Mouse (Mus musculus): ENCODE data around the gene Adra1b. TPM values are rescaled to one million over a fixed set of nuclear protein-coding genes. Genes with fewer than 3 reads are reported as not detected.

Adra1b gene
- polyA plus RNA-seq, 1 experiment from 2014 or later, result 0.40 TPM

- Histone ChIP-seq H3K27ac (ENCODE audit: low read depth, low read length) (no peak overlapping the region), H3K9ac (ENCODE audit: low read length) (no peak overlapping the region), H3K4me2 (ENCODE audit: low read depth, low read length, severe bottlenecking) (no peak overlapping the region), H3K4me1 (replicated peaks; ENCODE audit: control insufficient read depth, insufficient read depth, low read length) (peaks cover 2% of the 10 kb centered on the region; the same call in 1 of the 2 replicates), H3K27me3 (ENCODE audit: control insufficient read depth, insufficient read depth, low read length) (peaks cover 14% of the 10 kb centered on the region), H3K4me3 (ENCODE audit: low read depth, low read length) (no peak overlapping the region), H3K9me3 (ENCODE audit: control insufficient read depth, low read length) (no peaks in the 10 kb centered on the region), H3K36me3 (ENCODE audit: control insufficient read depth, insufficient read depth, low read length) (no peaks in the 10 kb centered on the region)
- DNase-seq (ENCODE audit: low spot score) (no peak), ATAC-seq (replicated peaks; ENCODE audit: low FRiP score) (no peak)
- WGBS, result 80% methylated on average over 5 of the region's 5 CpGs
Observed at GRCm38 (mm10) chr11:43779551-43779950, 121.5 kb downstream of the Adra1b start.

DNA sequence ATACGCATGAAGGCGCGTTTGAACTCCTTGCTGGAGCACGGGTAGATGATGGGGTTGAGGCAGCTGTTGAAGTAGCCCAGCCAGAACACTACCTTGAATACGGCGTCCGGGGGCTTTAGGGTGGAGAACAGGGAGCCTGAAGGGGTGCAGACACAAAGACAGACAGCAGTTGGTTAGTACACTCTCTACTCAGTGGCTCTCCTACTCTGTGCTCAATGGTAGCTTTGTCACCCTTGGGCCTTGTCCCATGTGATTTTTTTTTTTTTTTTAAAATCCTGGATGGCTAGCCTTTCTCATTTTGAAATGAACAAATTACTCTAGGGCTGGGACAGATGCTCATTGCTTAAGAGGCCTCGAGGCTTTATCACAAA, 124.7 kb downstream of the Adra1b start:
- 19% methylated on average over 8 of the region's 8 CpGs for WGBS
- Histone ChIP-seq H3K27ac (ENCODE audit: low read depth, low read length) (no peak overlapping the region), H3K4me1 (replicated peaks; ENCODE audit: control insufficient read depth, insufficient read depth, low read length) (peaks cover 2% of the 10 kb centered on the region; the same call in 1 of the 2 replicates), H3K36me3 (ENCODE audit: control insufficient read depth, insufficient read depth, low read length) (no peaks in the 10 kb centered on the region), H3K27me3 (ENCODE audit: control insufficient read depth, insufficient read depth, low read length) (peaks cover 14% of the 10 kb centered on the region), H3K9ac (ENCODE audit: low read length) (no peak overlapping the region; the same call in 1 of the 2 replicates), H3K4me3 (ENCODE audit: low read depth, low read length) (peak overlapping the region; percentile 34), H3K9me3 (ENCODE audit: control insufficient read depth, low read length) (no peaks in the 10 kb centered on the region), H3K4me2 (ENCODE audit: low read depth, low read length, severe bottlenecking) (peak overlapping the region; percentile 72)
- ATAC-seq (replicated peaks; ENCODE audit: low FRiP score), result peak; percentile 58; the same call in 1 of the 2 replicates
- DNase-seq (ENCODE audit: low spot score), result no peak

DNA sequence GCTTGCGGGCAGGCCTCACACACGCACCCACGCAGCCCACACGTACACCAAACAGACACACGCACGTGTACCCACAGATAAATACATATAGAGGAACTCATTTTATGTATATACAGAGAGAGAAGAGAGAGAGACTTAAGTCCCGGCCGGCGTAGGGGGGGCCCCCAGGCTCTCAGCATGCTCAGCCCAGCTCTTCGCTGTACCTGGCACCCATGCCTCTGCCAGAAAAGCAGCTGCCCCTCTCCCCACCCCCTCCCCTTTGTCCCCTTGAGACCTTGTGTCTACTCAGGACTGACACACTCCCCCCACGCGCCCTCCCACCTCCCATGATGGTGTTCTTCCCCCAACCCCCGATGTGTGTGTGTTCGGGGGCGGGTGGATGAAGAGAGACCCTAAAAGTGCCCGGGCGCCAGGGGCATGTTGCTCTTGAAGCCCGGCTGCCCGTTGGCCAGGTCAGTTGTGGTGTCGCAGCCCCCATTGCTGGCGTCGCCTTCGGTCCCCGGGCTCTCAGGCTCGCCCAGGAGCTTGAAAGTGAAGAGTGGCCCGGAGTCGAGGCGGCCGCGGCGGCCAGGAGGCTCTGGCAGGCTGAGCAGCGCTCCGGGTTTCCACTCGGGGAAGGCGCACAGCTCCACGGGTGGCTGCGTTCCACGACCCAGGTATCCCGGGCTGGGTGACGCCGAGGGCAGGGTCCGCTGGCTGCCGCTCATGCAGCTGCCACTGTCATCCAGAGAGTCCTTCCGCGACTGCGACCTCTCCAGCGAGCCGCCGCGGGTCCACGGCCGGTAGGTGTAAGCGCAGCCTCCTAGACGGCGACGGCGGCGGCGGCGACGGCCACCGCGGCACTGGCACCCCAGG, 125.3 kb downstream of the Adra1b start:
- ATAC-seq (replicated peaks; ENCODE audit: low FRiP score), result peak; percentile 63
- no peaks in the 10 kb centered on the region for H3K9me3 ChIP-seq (ENCODE audit: control insufficient read depth, low read length)
- no peaks in the 10 kb centered on the region for H3K36me3 ChIP-seq (ENCODE audit: control insufficient read depth, insufficient read depth, low read length)
- H3K4me3 ChIP-seq (ENCODE audit: low read depth, low read length), result peak overlapping the region; percentile 34
- H3K4me2 ChIP-seq (ENCODE audit: low read depth, low read length, severe bottlenecking), result peak overlapping the region; percentile 72
- H3K9ac ChIP-seq (ENCODE audit: low read length), result peak overlapping the region; percentile 37
- 12% methylated on average over 63 of the region's 63 CpGs for whole genome bisulfite sequencing
- H3K4me1 ChIP-seq (replicated peaks; ENCODE audit: control insufficient read depth, insufficient read depth, low read length), result peaks cover 2% of the 10 kb centered on the region; the same call in 1 of the 2 replicates
- H3K27ac ChIP-seq (ENCODE audit: low read depth, low read length), result no peak overlapping the region
- H3K27me3 ChIP-seq (ENCODE audit: control insufficient read depth, insufficient read depth, low read length), result peaks cover 14% of the 10 kb centered on the region
- DNase-seq (ENCODE audit: low spot score), result peak; percentile 74

DNA sequence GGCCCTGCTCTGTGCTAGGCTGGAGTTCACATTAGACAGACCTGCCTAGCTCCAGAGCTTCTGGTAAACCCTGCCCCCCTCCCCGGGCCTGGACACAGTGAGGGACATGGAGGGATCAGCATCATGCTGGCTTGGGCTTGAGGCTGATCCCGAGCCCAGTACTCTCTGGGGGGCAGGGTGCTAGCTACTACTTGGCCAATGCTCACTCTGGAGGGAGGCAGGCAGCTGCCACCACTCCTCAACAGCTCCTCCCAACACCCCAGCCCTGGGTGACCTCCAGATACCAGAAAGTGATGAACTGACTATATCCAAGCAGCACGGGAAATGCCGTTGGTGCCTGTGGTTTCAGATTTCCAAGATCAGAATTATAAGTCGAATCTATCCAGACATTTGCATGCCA, 127.3 kb downstream of the Adra1b start:
- H3K4me1 ChIP-seq (replicated peaks; ENCODE audit: control insufficient read depth, insufficient read depth, low read length), result peaks cover 2% of the 10 kb centered on the region; the same call in 1 of the 2 replicates
- ATAC-seq (replicated peaks; ENCODE audit: low FRiP score), result no peak
- DNase-seq (ENCODE audit: low spot score), result no peak
- H3K9ac ChIP-seq (ENCODE audit: low read length), result no peak overlapping the region
- 51% methylated on average over 5 of the region's 5 CpGs for WGBS
- no peak overlapping the region for H3K27ac ChIP-seq (ENCODE audit: low read depth, low read length)
- no peaks in the 10 kb centered on the region for H3K36me3 ChIP-seq (ENCODE audit: control insufficient read depth, insufficient read depth, low read length)
- no peak overlapping the region for H3K4me3 ChIP-seq (ENCODE audit: low read depth, low read length)
- peaks cover 14% of the 10 kb centered on the region for H3K27me3 ChIP-seq (ENCODE audit: control insufficient read depth, insufficient read depth, low read length)
- H3K4me2 ChIP-seq (ENCODE audit: low read depth, low read length, severe bottlenecking), result no peak overlapping the region
- no peaks in the 10 kb centered on the region for H3K9me3 ChIP-seq (ENCODE audit: control insufficient read depth, low read length)

DNA sequence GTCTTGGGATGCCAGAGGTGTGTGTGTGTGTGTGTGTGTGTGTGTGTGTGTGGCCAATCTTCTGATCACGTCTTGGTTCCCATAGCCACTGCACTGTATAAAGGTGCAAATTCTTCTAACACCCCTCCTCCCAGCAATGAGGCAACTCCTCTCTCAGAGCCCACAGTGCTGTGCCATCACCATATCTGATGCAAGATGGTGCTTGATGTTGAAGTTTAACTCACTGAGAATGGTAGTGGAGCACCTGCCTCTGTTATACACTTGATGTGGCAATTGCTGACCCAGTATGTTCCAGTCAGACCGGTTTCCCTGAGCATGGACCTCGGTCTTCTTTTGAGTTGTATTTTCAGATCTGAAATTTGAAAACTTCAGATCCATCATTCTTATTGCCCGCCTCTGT, 130.9 kb downstream of the Adra1b start:
- Histone ChIP-seq H3K4me1 (replicated peaks; ENCODE audit: control insufficient read depth, insufficient read depth, low read length) (no peaks in the 10 kb centered on the region), H3K27ac (ENCODE audit: low read depth, low read length) (no peak overlapping the region), H3K4me3 (ENCODE audit: low read depth, low read length) (no peak overlapping the region), H3K36me3 (ENCODE audit: control insufficient read depth, insufficient read depth, low read length) (no peaks in the 10 kb centered on the region), H3K27me3 (ENCODE audit: control insufficient read depth, insufficient read depth, low read length) (peaks cover 4% of the 10 kb centered on the region; the same call in 1 of the 2 replicates), H3K4me2 (ENCODE audit: low read depth, low read length, severe bottlenecking) (no peak overlapping the region), H3K9me3 (ENCODE audit: control insufficient read depth, low read length) (no peaks in the 10 kb centered on the region), H3K9ac (ENCODE audit: low read length) (no peak overlapping the region)
- WGBS, result 84% methylated on average over 4 of the region's 4 CpGs
- no peak for DNase-seq (ENCODE audit: low spot score)
- no peak for ATAC-seq (replicated peaks; ENCODE audit: low FRiP score)

DNA sequence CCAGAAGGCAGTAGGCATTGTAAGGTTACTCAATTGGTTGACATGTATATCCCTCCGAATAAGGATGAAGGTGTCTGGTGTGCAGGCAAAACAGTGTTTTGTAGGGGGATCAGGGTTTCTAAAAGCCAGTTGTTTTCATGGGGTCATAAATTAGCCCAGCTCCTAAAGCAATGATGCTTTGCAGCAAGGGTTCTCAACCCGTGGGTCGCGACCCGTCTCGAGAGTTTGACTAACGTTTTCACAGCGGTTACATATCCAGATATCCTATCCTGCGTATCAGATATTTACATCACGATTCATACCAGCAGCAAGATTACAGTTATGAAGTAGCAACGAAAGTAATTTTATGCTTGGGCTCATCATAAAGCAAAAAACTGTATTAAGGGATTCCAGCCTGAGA, 133.3 kb downstream of the Adra1b start:
- H3K9ac ChIP-seq (ENCODE audit: low read length), result no peak overlapping the region
- no peak overlapping the region for H3K4me2 ChIP-seq (ENCODE audit: low read depth, low read length, severe bottlenecking)
- H3K27ac ChIP-seq (ENCODE audit: low read depth, low read length), result no peak overlapping the region
- no peak for DNase-seq (ENCODE audit: low spot score)
- H3K36me3 ChIP-seq (ENCODE audit: control insufficient read depth, insufficient read depth, low read length), result no peaks in the 10 kb centered on the region
- no peaks in the 10 kb centered on the region for H3K4me1 ChIP-seq (replicated peaks; ENCODE audit: control insufficient read depth, insufficient read depth, low read length)
- 73% methylated on average over 11 of the region's 11 CpGs for WGBS
- no peak overlapping the region for H3K4me3 ChIP-seq (ENCODE audit: low read depth, low read length)
- H3K9me3 ChIP-seq (ENCODE audit: control insufficient read depth, low read length), result no peaks in the 10 kb centered on the region
- peaks cover 4% of the 10 kb centered on the region; the same call in 1 of the 2 replicates for H3K27me3 ChIP-seq (ENCODE audit: control insufficient read depth, insufficient read depth, low read length)
- ATAC-seq (replicated peaks; ENCODE audit: low FRiP score), result no peak

DNA sequence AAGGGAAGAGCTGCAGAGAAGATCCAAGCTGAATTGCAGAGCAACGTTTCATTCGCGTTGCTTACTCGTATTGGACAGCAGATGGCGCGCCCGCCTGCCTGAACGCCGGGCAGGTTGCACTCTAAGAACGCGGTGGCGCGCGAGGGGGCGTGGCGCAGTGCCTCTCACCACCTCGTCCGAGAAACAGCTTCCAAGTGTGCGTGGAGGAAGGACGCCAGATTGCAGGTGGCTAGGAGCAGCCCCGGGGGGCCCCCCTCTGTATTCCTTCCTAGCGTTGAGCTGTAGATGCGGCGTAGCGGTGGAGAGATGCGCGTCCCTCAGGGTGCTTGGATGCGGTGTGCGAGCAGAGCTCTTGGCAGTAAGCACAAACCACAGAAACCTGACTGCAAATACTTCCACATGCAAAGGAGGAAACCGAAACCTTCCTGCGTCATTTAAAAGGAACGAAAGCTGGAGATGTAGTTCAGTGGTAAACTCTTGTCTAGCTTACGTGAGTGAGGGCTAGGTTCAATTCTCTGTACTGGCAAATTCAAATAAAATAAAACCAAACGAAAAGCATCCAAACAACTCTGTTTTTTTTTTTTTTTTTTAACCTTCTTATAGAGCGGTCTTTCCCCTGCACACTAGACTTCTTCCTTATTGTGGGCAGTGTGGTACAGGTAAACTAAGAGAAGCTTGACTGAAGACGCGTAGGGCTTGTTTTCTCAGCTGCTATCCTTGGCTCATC, 133.9 kb downstream of the Adra1b start:
- H3K9ac ChIP-seq (ENCODE audit: low read length), result peak overlapping the region; percentile 20; the same call in 1 of the 2 replicates
- no peaks in the 10 kb centered on the region for H3K9me3 ChIP-seq (ENCODE audit: control insufficient read depth, low read length)
- H3K4me3 ChIP-seq (ENCODE audit: low read depth, low read length), result peak overlapping the region; percentile 36
- no peak overlapping the region for H3K27ac ChIP-seq (ENCODE audit: low read depth, low read length)
- H3K36me3 ChIP-seq (ENCODE audit: control insufficient read depth, insufficient read depth, low read length), result no peaks in the 10 kb centered on the region
- WGBS, result 6% methylated on average over 37 of the region's 37 CpGs
- ATAC-seq (replicated peaks; ENCODE audit: low FRiP score) (peak; percentile 76), DNase-seq (ENCODE audit: low spot score) (peak; percentile 89)
- peak overlapping the region; percentile 82 for H3K4me2 ChIP-seq (ENCODE audit: low read depth, low read length, severe bottlenecking)
- H3K4me1 ChIP-seq (replicated peaks; ENCODE audit: control insufficient read depth, insufficient read depth, low read length), result no peaks in the 10 kb centered on the region
- H3K27me3 ChIP-seq (ENCODE audit: control insufficient read depth, insufficient read depth, low read length), result peaks cover 4% of the 10 kb centered on the region; the same call in 1 of the 2 replicates

DNA sequence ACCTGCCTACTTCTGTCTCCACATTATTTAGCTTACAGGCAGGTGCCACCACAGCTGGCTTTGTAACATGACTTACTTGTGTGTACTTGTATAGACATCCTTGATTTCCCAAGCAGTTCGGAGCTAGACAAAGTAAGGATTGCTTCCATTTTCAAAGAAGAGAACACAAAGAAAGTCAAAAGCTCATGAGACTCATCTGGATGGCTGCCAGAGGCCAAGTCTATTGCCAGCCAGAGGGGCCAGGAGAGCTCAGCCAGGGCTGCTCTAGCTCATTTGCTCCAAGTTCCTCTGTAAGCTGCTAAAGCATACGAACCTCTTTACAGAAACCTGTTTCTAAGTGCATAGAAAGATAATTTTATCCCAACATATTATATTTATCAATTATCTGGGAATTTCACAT, 142.6 kb downstream of the Adra1b start:
- Histone ChIP-seq H3K4me2 (ENCODE audit: low read depth, low read length, severe bottlenecking) (no peak overlapping the region), H3K36me3 (ENCODE audit: control insufficient read depth, insufficient read depth, low read length) (no peaks in the 10 kb centered on the region), H3K4me1 (replicated peaks; ENCODE audit: control insufficient read depth, insufficient read depth, low read length) (no peaks in the 10 kb centered on the region), H3K9me3 (ENCODE audit: control insufficient read depth, low read length) (no peaks in the 10 kb centered on the region), H3K27ac (ENCODE audit: low read depth, low read length) (no peak overlapping the region), H3K27me3 (ENCODE audit: control insufficient read depth, insufficient read depth, low read length) (no peaks in the 10 kb centered on the region; the same call in 1 of the 2 replicates), H3K4me3 (ENCODE audit: low read depth, low read length) (no peak overlapping the region), H3K9ac (ENCODE audit: low read length) (no peak overlapping the region)
- ATAC-seq (replicated peaks; ENCODE audit: low FRiP score) (no peak), DNase-seq (ENCODE audit: low spot score) (no peak)
- WGBS, result 75% methylated on average over 2 of the region's 2 CpGs
